Mouse (Mus musculus) intestine, postnatal 0 days (tissue): Measurements from ENCODE around the gene Angptl7. TPM values are rescaled to one million over a fixed set of nuclear protein-coding genes. Genes with fewer than 3 reads are reported as not detected.
A peak's percentile ranks its signal among the peaks of the same experiment; 100 is the strongest.

Source experiments
- ATAC-seq: fragments of 200-750 bp; cut with Nextera tagmentation; 2 replicates; pipeline ENCODE4 v1.8.0; 2017; ENCODE audit warnings: mild to moderate bottlenecking, moderate TSS enrichment, moderate library complexity
- H3K27ac ChIP-seq: fragments of 300-500 bp; sonication (generic); 2 replicates; pipeline ENCODE4 v1.5.1; 2014; ENCODE audit warnings: mild to moderate bottlenecking, low read depth, low read length, moderate library complexity
- H3K27me3 ChIP-seq: fragments of 300-500 bp; sonication (generic); replicated peaks from 2 replicates; pipeline ENCODE4 v1.6.1; 2014; ENCODE audit warnings: low read length, mixed read lengths; ENCODE audit not compliant: control insufficient read depth, insufficient read depth
- H3K36me3 ChIP-seq: fragments of 300-500 bp; sonication (generic); 2 replicates; pipeline ENCODE4 v1.6.1; 2014; ENCODE audit warnings: mild to moderate bottlenecking, moderate library complexity; ENCODE audit not compliant: control insufficient read depth, insufficient read depth
- H3K4me1 ChIP-seq: fragments of 300-500 bp; sonication (generic); replicated peaks from 2 replicates; pipeline ENCODE4 v1.6.1; 2014; ENCODE audit warnings: antibody characterized with exemption, low read length, mixed read lengths; ENCODE audit not compliant: control insufficient read depth, insufficient read depth
- H3K4me2 ChIP-seq: fragments of 300-500 bp; sonication (generic); replicated peaks from 2 replicates; pipeline ENCODE4 v1.6.1; 2014; ENCODE audit warnings: low read depth, mild to moderate bottlenecking, moderate library complexity
- H3K4me3 ChIP-seq: fragments of 300-500 bp; sonication (generic); 2 replicates; pipeline ENCODE4 v1.5.1; 2014; ENCODE audit warnings: low read depth, low read length
- H3K9ac ChIP-seq: fragments of 300-500 bp; sonication (generic); 2 replicates; pipeline ENCODE4 v1.6.1; 2014; ENCODE audit warnings: mild to moderate bottlenecking, low read depth, low read length
- H3K9me3 ChIP-seq: fragments of 300-500 bp; sonication (generic); 2 replicates; pipeline ENCODE4 v1.6.1; 2016; ENCODE audit warnings: mixed run types; ENCODE audit not compliant: control insufficient read depth
- CTCF ChIP-seq: sonication (generic); IDR thresholded peaks from 2 replicates; pipeline ENCODE4 v1.5.1; 2016; ENCODE audit warnings: low read depth, mild to moderate bottlenecking, control low read depth, antibody characterized with exemption, moderate library complexity
- WGBS: fragments of 180-500 bp; shearing (Covaris S2); extraction: QIAGEN DNeasy Blood & Tissue Kit; methylation state at CpG from one replicate; pipeline ENCODE4 v1.1.7; 2014; 5-methylcytosine and 5-hydroxymethylcytosine counted together
- polyA plus RNA-seq: library from polyadenylated mRNA; unstranded; fragments of >200 nt; fragmentation: Nextera tagmentation; extraction: Ambion mirVana; gene quantifications from 2 replicates; pipeline ENCODE4 v1.2.1, GENCODE M21; 2015

Gene Angptl7
- polyA plus RNA-seq, 1 experiment from 2014 or later, result 0.44 TPM

DNA sequence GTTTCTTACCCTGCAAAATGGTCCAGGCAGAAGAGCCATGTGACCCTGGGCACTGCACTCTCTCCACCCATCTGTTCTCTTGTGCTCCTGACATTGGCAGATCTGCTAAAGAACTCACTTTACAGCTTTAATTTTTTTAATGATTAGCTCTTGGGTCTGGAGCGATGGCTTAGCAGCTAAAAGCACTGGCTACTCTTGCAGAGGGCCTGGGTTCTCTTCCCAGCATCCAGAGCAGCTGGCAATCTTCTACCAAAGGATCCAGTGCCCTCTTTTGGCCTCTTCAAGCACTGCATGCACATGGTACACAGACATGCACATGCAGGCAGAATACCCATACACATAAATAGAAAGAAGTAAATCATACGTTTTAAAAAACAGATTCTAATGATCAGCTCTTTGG, 15.1 kb upstream of the Angptl7 start:
- Histone ChIP-seq H3K9ac (no peak overlapping the region), H3K36me3 (peaks cover 40% of the 10 kb centered on the region), H3K4me1 (no peaks in the 10 kb centered on the region), H3K9me3 (no peaks in the 10 kb centered on the region), H3K27ac (no peak overlapping the region), H3K27me3 (no peaks in the 10 kb centered on the region), H3K4me2 (no peak overlapping the region), H3K4me3 (no peak overlapping the region)
- no peak for ATAC-seq
- TF ChIP-seq CTCF, result peak; percentile 47
- 93% methylated on average over 2 of the region's 2 CpGs for WGBS

DNA sequence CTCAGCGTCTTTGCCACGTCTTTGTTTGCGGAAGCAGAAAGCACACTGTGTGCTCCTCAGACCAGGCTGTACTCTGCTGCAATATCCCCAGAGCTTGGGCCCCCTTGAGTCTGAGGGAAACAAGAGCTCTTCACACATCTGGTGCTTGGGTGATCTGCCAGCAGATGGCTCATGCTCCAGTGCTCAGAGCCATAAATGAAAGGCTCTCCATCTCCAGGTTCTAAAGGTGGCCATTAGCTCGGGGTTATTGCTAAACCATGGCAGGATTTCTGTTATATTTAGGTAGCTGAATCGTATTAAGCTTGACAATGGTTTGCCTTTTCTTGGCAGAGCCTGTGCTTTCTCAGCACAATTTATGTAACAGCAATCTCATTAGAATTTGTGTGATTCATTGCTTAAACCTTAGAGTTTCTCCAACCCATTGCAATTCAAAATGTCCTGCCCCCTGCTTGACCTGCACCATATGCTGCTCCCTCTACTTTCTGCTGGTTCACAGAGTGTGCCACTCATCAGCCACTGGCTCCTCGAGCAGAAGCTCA, 12.8 kb upstream of the Angptl7 start:
- no peak for TF ChIP-seq CTCF
- ATAC-seq, result no peak
- H3K36me3 ChIP-seq, result peaks cover 44% of the 10 kb centered on the region
- H3K9ac ChIP-seq, result no peak overlapping the region
- H3K4me3 ChIP-seq, result no peak overlapping the region
- H3K27ac ChIP-seq, result no peak overlapping the region
- H3K27me3 ChIP-seq, result no peaks in the 10 kb centered on the region
- 76% methylated on average over 6 of the region's 6 CpGs for WGBS
- H3K4me1 ChIP-seq, result no peaks in the 10 kb centered on the region
- no peaks in the 10 kb centered on the region for H3K9me3 ChIP-seq
- H3K4me2 ChIP-seq, result no peak overlapping the region

DNA sequence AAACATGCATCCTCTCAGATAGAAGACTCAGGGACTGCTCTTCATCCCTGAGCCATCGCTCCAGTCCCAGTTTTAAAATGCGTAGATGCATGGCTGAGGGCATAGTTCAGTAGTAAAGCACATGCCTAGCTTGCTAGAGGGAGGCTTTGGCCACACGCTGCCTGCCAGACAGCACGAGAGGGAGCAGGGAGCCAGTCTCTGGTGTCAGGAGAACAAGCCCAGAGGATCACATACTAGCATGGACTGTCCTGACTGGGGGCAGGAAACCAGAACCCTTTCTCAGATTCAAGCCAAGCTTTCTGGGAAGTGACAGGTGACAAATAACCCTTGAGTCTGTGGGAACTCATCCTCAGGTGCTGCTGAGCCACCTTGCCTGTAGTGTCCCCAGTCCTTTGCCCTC, 11.1 kb upstream of the Angptl7 start:
- Histone ChIP-seq H3K4me1 (no peaks in the 10 kb centered on the region), H3K4me2 (no peak overlapping the region), H3K4me3 (no peak overlapping the region), H3K36me3 (peaks cover 36% of the 10 kb centered on the region), H3K27me3 (no peaks in the 10 kb centered on the region), H3K9me3 (no peaks in the 10 kb centered on the region), H3K27ac (no peak overlapping the region), H3K9ac (no peak overlapping the region)
- WGBS, result 92% methylated on average over 4 of the region's 4 CpGs
- ATAC-seq, result no peak
- no peak for TF ChIP-seq CTCF

DNA sequence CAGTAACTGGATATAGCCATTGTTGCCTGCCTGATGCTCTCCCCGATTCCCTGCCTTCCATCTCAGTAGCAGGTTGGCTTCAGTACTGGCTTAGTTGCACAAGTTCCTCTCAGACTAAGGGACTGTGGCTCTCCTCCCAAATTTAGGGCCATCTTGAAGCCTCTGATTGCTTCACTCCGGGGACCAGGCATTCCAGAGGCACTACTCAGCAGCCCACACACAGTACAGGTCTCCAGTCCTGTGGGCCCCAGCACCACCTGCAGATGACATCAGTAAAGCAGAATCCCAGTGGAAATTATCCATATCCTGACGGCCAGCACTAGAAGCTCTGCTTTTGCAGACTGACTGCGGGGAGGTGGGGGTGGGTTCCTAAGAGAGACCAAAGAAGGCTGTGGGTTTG, 10.4 kb upstream of the Angptl7 start:
- ATAC-seq, result no peak
- no peak overlapping the region for H3K4me2 ChIP-seq

DNA sequence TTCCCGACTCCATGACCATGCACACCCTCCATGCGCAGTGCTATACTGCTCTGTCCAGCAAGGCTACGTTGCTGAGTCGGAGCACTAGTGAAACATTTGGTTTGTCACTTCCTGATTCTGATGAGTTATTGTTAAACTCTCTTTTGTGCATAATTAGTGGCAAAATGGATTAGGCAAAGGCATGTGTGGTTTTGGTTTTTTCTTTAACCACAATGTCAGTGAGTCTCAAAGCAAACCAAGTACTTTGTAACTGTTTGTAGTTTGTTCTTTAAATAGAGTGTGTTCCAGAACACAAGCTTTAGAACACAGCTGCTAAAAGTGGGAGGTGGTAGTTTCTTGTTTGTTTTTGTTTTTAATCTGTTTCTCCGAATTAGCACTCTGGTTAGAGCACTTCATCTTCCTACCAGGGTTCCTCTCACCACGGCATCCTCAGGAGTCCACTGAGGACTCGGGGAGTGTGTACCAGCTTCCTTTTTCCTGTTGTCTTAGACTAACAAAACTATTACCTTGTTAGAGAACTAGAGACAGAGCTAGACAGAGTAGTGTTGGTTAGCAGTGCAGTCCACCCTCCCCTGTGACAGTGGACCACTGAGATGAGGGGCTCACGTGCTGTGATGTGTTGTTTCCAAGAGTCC, 9.3 kb upstream of the Angptl7 start:
- Histone ChIP-seq H3K36me3 (peaks cover 28% of the 10 kb centered on the region), H3K27ac (no peak overlapping the region), H3K9ac (no peak overlapping the region), H3K4me2 (no peak overlapping the region), H3K9me3 (no peaks in the 10 kb centered on the region), H3K4me3 (no peak overlapping the region), H3K27me3 (no peaks in the 10 kb centered on the region), H3K4me1 (no peaks in the 10 kb centered on the region)
- ATAC-seq, result no peak
- no peak for TF ChIP-seq CTCF
- WGBS, result 76% methylated on average over 8 of the region's 8 CpGs

More for the DNA sequence above, 10.4 kb upstream of the Angptl7 start:
- Histone ChIP-seq H3K9me3 (no peaks in the 10 kb centered on the region), H3K9ac (no peak overlapping the region), H3K36me3 (peaks cover 40% of the 10 kb centered on the region), H3K4me1 (no peaks in the 10 kb centered on the region), H3K27me3 (no peaks in the 10 kb centered on the region), H3K4me3 (no peak overlapping the region), H3K27ac (no peak overlapping the region)
- no peak for TF ChIP-seq CTCF
- 83% methylated on average over 4 of the region's 4 CpGs for WGBS

DNA sequence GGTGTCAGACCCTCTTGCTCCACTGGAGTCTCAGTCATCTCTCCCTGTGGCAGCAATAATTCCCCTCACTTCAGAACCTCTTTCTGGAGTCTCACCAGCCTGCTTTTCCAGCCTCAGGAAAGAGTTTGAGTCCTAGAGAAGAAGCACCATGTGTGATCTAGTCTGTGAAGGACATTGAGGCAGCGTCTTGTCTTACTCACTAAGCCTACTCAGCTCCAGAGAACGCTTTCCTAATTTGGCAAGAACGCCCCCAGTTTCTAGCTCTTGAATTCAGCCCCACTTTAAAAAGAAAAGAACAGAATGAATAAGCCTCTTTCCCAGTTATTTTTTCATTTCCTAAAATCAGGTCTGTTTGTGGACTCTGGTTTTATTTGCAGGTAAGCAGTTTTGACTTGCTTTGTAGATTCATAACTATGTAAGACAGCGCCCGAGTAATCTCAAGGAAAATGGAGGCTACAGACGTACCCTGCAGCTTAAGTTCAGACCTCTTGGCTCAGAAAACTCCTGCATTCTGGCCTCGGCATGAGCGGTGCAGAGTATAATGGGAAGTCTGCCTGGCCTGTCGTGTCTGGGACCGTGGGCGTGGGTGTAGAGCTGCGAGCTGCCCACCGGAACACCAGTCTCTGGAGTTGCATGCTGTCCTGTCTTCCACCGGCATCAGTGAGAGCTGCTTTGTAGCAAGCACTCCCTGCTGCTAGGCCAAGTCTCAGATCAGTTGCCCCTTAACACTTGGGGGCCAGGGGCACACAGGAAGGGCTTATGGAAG, 8.0 kb upstream of the Angptl7 start:
- no peak overlapping the region for H3K9ac ChIP-seq
- H3K36me3 ChIP-seq, result peaks cover 21% of the 10 kb centered on the region
- no peak for ATAC-seq
- no peaks in the 10 kb centered on the region for H3K9me3 ChIP-seq
- no peak overlapping the region for H3K4me2 ChIP-seq
- H3K4me3 ChIP-seq, result no peak overlapping the region
- no peaks in the 10 kb centered on the region for H3K4me1 ChIP-seq
- no peaks in the 10 kb centered on the region for H3K27me3 ChIP-seq
- H3K27ac ChIP-seq, result no peak overlapping the region
- 95% methylated on average over 14 of the region's 14 CpGs for WGBS
- no peak for TF ChIP-seq CTCF
